Mouse (Mus musculus): ENCODE measurements around the gene Adamtsl1. TPM values are rescaled to one million over a fixed set of nuclear protein-coding genes. Genes with fewer than 3 reads are reported as not detected.

Adamtsl1 gene
- polyA plus RNA-seq, 1 experiment from 2014 or later, result 11.5 TPM

DNA sequence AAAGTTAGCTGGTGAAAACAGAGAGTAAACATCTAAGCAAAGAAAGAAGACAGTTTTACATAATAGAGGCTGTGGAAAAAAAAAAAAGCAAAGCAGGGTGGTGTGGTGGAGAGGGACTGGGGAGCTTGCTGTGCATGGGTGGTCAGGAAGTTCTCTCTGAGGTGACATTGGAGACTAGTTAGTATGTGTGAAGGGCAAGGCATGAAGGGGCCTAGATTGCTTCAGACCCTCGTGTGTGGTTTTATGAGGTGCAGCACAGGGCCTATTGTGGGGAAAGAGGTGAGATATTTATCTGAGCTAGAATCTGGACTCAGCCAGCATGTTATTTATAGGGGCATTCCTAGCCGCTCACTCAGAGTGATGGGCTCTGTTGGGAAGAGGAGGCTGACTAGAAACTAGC is 605.1 kb downstream of the Adamtsl1 start:
- Histone ChIP-seq H3K4me3 (replicated peaks; ENCODE audit: low read length) (no peak overlapping the region), H3K4me1 (replicated peaks; ENCODE audit: control insufficient read depth, insufficient read depth, low read length) (no peaks in the 10 kb centered on the region), H3K9ac (no peak overlapping the region), H3K4me2 (replicated peaks) (no peak overlapping the region), H3K36me3 (replicated peaks; ENCODE audit: control insufficient read depth, insufficient read depth) (no peaks in the 10 kb centered on the region), H3K27ac (no peak overlapping the region), H3K27me3 (ENCODE audit: control insufficient read depth, insufficient read depth, low read length) (no peaks in the 10 kb centered on the region), H3K9me3 (ENCODE audit: control insufficient read depth, low read length) (no peaks in the 10 kb centered on the region)
- WGBS, result 67% methylated on average over 2 of the region's 2 CpGs
- DNase-seq (ENCODE audit: low spot score) (no peak), ATAC-seq (ENCODE audit: low FRiP score) (no peak)

DNA sequence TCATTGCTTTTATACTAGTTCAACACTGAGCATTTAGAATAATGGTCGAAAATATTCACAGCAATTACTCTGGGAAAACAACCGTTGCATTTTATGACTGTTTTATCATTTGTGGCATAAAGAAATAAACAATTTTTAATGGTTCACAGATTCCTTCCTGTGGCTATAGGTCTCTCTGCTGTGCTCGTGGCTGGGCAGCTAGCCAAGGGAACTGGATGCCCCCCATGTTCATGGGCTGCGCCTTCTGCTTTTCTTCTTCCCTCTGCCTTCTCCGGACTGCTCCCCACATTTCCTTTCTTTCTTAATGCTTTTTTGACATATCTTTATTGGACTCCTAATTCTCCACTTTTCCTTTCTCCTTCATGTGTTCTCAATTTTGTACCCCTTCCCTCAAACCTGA is 608.5 kb downstream of the Adamtsl1 start:
- no peaks in the 10 kb centered on the region for H3K36me3 ChIP-seq (replicated peaks; ENCODE audit: control insufficient read depth, insufficient read depth)
- no peak overlapping the region for H3K4me2 ChIP-seq (replicated peaks)
- no peaks in the 10 kb centered on the region for H3K4me1 ChIP-seq (replicated peaks; ENCODE audit: control insufficient read depth, insufficient read depth, low read length)
- DNase-seq (ENCODE audit: low spot score) (no peak), ATAC-seq (ENCODE audit: low FRiP score) (no peak)
- no peak overlapping the region for H3K9ac ChIP-seq
- H3K27ac ChIP-seq, result no peak overlapping the region
- H3K9me3 ChIP-seq (ENCODE audit: control insufficient read depth, low read length), result no peaks in the 10 kb centered on the region
- no peak overlapping the region for H3K4me3 ChIP-seq (replicated peaks; ENCODE audit: low read length)
- WGBS, result 50% methylated on average over 5 of the region's 5 CpGs
- no peaks in the 10 kb centered on the region for H3K27me3 ChIP-seq (ENCODE audit: control insufficient read depth, insufficient read depth, low read length)

DNA sequence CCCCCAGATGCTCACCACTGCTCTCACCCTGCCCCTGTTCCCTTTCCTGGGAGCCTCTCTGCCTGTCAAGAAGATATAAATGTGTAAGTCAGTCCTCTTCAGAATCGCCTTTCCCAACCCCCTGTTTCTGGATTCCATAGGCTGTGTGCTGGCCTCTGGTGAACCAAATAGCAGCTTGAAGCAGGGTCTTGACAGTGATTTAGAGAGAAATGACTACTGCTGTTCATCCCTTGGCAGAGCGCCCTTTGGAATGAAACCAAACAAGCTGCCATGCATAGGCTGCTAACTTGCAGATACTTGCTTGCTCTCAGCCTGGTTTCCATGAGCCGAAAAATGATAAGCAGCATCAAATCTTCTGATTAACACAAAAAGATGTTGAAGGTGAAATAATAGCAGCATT is 610.4 kb downstream of the Adamtsl1 start:
- Histone ChIP-seq H3K4me3 (replicated peaks; ENCODE audit: low read length) (no peak overlapping the region), H3K9ac (no peak overlapping the region), H3K27me3 (ENCODE audit: control insufficient read depth, insufficient read depth, low read length) (no peaks in the 10 kb centered on the region), H3K27ac (no peak overlapping the region), H3K36me3 (replicated peaks; ENCODE audit: control insufficient read depth, insufficient read depth) (no peaks in the 10 kb centered on the region), H3K9me3 (ENCODE audit: control insufficient read depth, low read length) (no peaks in the 10 kb centered on the region), H3K4me2 (replicated peaks) (no peak overlapping the region), H3K4me1 (replicated peaks; ENCODE audit: control insufficient read depth, insufficient read depth, low read length) (no peaks in the 10 kb centered on the region)
- WGBS, result 47% methylated on average over 3 of the region's 3 CpGs
- DNase-seq (ENCODE audit: low spot score), result peak; percentile 77
- ATAC-seq (ENCODE audit: low FRiP score), result peak; percentile 59; the same call in 1 of the 2 replicates

DNA sequence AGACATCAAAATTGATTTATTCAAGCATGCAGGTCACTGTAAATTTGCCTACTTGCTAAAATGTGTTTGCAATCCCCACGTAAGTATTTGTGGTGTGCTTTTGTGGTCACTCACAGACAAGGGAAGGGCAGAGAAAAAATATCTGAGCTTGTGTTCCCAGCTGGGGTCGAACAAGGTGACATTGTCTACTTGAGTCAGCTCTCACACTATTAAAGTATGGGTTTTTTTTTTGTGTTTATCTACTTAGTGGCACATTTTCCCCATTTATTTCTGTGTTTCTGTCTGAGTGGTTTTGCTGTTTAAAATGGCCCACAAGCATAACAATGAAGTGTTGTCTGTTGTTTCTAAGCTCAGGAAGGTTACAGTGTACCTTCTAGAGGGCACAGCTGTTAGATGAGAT is 612.7 kb downstream of the Adamtsl1 start:
- Histone ChIP-seq H3K4me1 (replicated peaks; ENCODE audit: control insufficient read depth, insufficient read depth, low read length) (no peaks in the 10 kb centered on the region), H3K4me3 (replicated peaks; ENCODE audit: low read length) (no peak overlapping the region), H3K9me3 (ENCODE audit: control insufficient read depth, low read length) (no peaks in the 10 kb centered on the region), H3K4me2 (replicated peaks) (no peak overlapping the region), H3K36me3 (replicated peaks; ENCODE audit: control insufficient read depth, insufficient read depth) (no peaks in the 10 kb centered on the region), H3K9ac (no peak overlapping the region), H3K27me3 (ENCODE audit: control insufficient read depth, insufficient read depth, low read length) (no peaks in the 10 kb centered on the region), H3K27ac (no peak overlapping the region)
- ATAC-seq (ENCODE audit: low FRiP score) (no peak), DNase-seq (ENCODE audit: low spot score) (no peak)
- WGBS, result 80% methylated on average over 2 of the region's 2 CpGs

DNA sequence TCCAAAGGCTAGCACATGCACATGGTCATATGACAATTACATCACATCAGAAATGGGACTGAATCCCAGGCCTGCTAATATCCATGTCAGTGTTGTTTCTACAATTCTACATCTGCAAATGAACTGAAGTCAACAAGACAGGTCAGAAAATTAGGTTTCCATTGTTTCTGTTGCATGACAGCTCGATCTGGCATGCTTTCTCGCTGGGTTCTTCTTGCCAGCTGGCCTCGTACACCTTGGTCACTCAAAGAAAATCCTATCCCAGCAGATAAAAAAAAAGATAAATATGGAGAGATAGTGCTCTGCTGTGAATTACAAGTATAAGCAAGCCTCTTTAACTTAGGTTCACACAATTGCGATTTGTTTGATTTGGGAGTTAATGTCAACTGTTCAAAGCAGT is 644.6 kb downstream of the Adamtsl1 start:
- no peak for ATAC-seq (ENCODE audit: low FRiP score)
- Histone ChIP-seq H3K9me3 (ENCODE audit: control insufficient read depth, low read length) (no peaks in the 10 kb centered on the region), H3K27ac (no peak overlapping the region), H3K4me2 (replicated peaks) (no peak overlapping the region), H3K4me1 (replicated peaks; ENCODE audit: control insufficient read depth, insufficient read depth, low read length) (no peaks in the 10 kb centered on the region), H3K4me3 (replicated peaks; ENCODE audit: low read length) (no peak overlapping the region), H3K27me3 (ENCODE audit: control insufficient read depth, insufficient read depth, low read length) (no peaks in the 10 kb centered on the region), H3K9ac (no peak overlapping the region), H3K36me3 (replicated peaks; ENCODE audit: control insufficient read depth, insufficient read depth) (no peaks in the 10 kb centered on the region)
- DNase-seq (ENCODE audit: low spot score), result no peak
- 86% methylated on average over 4 of the region's 4 CpGs for WGBS

DNA sequence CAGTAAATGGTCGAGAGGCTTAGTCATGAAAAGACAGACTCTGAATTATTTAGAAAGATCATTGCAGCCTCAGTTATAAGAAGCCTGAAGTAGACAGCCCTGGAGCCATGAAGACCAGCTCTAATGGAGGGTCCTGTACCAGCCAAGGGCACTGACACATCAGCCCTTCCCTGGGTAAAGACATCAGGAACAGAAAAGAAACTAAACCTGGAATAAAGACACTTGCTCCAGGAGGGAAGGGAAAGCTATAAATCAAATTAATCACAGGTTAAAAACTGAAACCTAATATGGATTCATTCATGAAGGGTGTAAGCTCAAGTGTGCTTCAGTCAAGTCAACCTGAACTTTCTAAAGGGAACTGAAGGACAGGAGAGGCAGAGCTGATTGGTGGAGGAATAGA is 645.4 kb downstream of the Adamtsl1 start:
- Histone ChIP-seq H3K4me2 (replicated peaks) (no peak overlapping the region), H3K27ac (no peak overlapping the region), H3K27me3 (ENCODE audit: control insufficient read depth, insufficient read depth, low read length) (no peaks in the 10 kb centered on the region), H3K4me3 (replicated peaks; ENCODE audit: low read length) (no peak overlapping the region), H3K9ac (no peak overlapping the region), H3K36me3 (replicated peaks; ENCODE audit: control insufficient read depth, insufficient read depth) (no peaks in the 10 kb centered on the region), H3K4me1 (replicated peaks; ENCODE audit: control insufficient read depth, insufficient read depth, low read length) (no peaks in the 10 kb centered on the region), H3K9me3 (ENCODE audit: control insufficient read depth, low read length) (no peaks in the 10 kb centered on the region)
- DNase-seq (ENCODE audit: low spot score), result no peak
- 54% methylated on average over 1 of the region's 1 CpGs for WGBS
- no peak for ATAC-seq (ENCODE audit: low FRiP score)

DNA sequence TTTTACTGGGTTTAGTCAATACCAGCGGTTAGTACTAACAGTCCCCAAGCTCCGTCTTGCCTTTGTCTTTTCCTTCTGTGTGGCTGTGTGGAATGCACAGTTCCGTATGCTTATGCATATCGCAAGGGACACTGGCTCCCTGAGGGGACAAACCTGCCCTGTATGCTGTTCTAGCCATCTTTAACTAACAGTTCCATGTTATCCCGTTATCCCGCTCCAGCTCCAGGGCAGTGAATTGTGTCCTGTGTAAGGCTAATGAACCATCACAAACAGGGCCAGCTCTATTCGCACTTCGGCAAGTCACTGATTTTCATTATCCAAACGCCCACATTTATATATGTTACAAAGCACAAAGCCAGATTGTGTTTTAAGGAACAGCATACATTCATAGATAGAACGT is 656.8 kb downstream of the Adamtsl1 start:
- DNase-seq (ENCODE audit: low spot score) (no peak), ATAC-seq (ENCODE audit: low FRiP score) (peak; percentile 24; the same call in 1 of the 2 replicates)
- H3K9me3 ChIP-seq (ENCODE audit: control insufficient read depth, low read length), result no peaks in the 10 kb centered on the region
- H3K4me3 ChIP-seq (replicated peaks; ENCODE audit: low read length), result no peak overlapping the region
- H3K4me2 ChIP-seq (replicated peaks), result no peak overlapping the region
- H3K4me1 ChIP-seq (replicated peaks; ENCODE audit: control insufficient read depth, insufficient read depth, low read length), result no peaks in the 10 kb centered on the region
- no peaks in the 10 kb centered on the region for H3K36me3 ChIP-seq (replicated peaks; ENCODE audit: control insufficient read depth, insufficient read depth)
- no peaks in the 10 kb centered on the region for H3K27me3 ChIP-seq (ENCODE audit: control insufficient read depth, insufficient read depth, low read length)
- H3K27ac ChIP-seq, result 0 out of 2 replicates have a peak overlapping the region, but pooled peaks have one; percentile 24
- H3K9ac ChIP-seq, result 0 out of 2 replicates have a peak overlapping the region, but pooled peaks have one; percentile 10
- 42% methylated on average over 10 of the region's 10 CpGs for WGBS

DNA sequence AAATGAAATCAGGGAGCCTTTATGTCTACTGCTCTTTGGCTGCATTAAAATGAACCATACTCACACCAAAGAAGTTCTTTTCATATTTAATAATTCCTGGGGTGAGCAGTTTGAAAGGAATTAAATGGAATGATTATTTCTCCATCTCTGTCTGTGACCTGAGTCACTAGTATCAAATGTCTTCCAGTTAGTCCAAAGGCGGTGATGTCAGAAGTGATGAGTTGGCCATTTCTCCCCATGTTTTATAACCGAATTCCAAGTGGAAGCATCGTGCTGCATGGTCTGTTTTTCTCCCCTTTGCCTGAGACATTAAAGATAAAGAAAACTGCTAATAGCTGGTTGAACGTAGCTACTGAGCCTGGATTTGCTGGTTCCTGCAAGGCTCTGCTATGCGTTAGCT is 657.5 kb downstream of the Adamtsl1 start:
- H3K4me3 ChIP-seq (replicated peaks; ENCODE audit: low read length), result no peak overlapping the region
- no peaks in the 10 kb centered on the region for H3K4me1 ChIP-seq (replicated peaks; ENCODE audit: control insufficient read depth, insufficient read depth, low read length)
- H3K9ac ChIP-seq, result no peak overlapping the region
- no peaks in the 10 kb centered on the region for H3K27me3 ChIP-seq (ENCODE audit: control insufficient read depth, insufficient read depth, low read length)
- H3K4me2 ChIP-seq (replicated peaks), result no peak overlapping the region
- DNase-seq (ENCODE audit: low spot score) (no peak), ATAC-seq (ENCODE audit: low FRiP score) (no peak)
- no peak overlapping the region for H3K27ac ChIP-seq
- H3K36me3 ChIP-seq (replicated peaks; ENCODE audit: control insufficient read depth, insufficient read depth), result no peaks in the 10 kb centered on the region
- WGBS, result 78% methylated on average over 5 of the region's 5 CpGs
- H3K9me3 ChIP-seq (ENCODE audit: control insufficient read depth, low read length), result no peaks in the 10 kb centered on the region

DNA sequence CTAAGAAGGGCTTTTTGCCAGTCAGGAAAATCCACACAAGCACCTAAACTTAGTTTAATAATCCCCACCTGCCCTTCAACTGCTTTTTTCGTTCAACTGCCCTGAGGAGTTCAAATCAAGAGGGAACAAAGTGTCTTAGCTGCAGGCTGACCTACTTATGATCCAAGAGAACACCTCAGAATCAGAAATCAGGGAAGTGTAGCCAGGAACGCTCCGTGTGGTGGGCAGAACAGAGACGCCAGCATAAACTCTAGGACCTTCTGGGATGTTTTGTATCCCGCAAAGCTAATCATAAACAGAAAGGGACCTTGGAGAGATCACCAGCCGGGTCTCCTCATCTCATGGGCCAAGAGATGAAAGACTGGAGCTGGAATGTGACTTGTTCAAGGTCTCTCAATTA is 663.5 kb downstream of the Adamtsl1 start:
- 91% methylated on average over 6 of the region's 6 CpGs for WGBS
- no peaks in the 10 kb centered on the region for H3K36me3 ChIP-seq (replicated peaks; ENCODE audit: control insufficient read depth, insufficient read depth)
- H3K9ac ChIP-seq, result no peak overlapping the region
- H3K27me3 ChIP-seq (ENCODE audit: control insufficient read depth, insufficient read depth, low read length), result no peaks in the 10 kb centered on the region
- no peak overlapping the region for H3K4me3 ChIP-seq (replicated peaks; ENCODE audit: low read length)
- no peak overlapping the region for H3K4me2 ChIP-seq (replicated peaks)
- H3K27ac ChIP-seq, result no peak overlapping the region
- no peaks in the 10 kb centered on the region for H3K9me3 ChIP-seq (ENCODE audit: control insufficient read depth, low read length)
- DNase-seq (ENCODE audit: low spot score) (no peak), ATAC-seq (ENCODE audit: low FRiP score) (no peak)
- no peaks in the 10 kb centered on the region for H3K4me1 ChIP-seq (replicated peaks; ENCODE audit: control insufficient read depth, insufficient read depth, low read length)

DNA sequence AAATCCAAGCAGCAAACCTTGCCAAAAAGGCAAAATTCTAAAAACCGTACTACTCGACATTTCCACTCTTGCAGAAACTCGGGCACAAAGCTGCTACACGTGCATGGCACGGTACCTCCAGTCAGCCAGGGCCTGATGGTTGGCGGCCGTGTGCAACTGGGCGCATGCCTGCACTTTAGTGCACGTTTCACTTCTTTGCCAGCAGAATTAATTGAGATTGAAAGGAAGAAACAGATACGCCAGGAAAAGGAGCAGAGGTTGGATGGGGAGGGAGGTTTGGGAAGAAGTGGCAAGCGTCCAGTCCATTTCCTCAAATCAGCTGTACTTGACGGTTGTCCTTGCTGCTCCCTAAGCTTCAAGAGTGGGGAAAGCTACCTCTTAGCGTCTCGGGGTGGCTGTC is 664.1 kb downstream of the Adamtsl1 start:
- ATAC-seq (ENCODE audit: low FRiP score) (no peak), DNase-seq (ENCODE audit: low spot score) (no peak)
- H3K36me3 ChIP-seq (replicated peaks; ENCODE audit: control insufficient read depth, insufficient read depth), result no peaks in the 10 kb centered on the region
- H3K4me1 ChIP-seq (replicated peaks; ENCODE audit: control insufficient read depth, insufficient read depth, low read length), result no peaks in the 10 kb centered on the region
- H3K27ac ChIP-seq, result no peak overlapping the region
- H3K9ac ChIP-seq, result no peak overlapping the region
- H3K9me3 ChIP-seq (ENCODE audit: control insufficient read depth, low read length), result no peaks in the 10 kb centered on the region
- WGBS, result 88% methylated on average over 14 of the region's 14 CpGs
- H3K27me3 ChIP-seq (ENCODE audit: control insufficient read depth, insufficient read depth, low read length), result no peaks in the 10 kb centered on the region
- no peak overlapping the region for H3K4me2 ChIP-seq (replicated peaks)
- H3K4me3 ChIP-seq (replicated peaks; ENCODE audit: low read length), result no peak overlapping the region

Data from hindbrain, embryonic 14.5 days (tissue).